ENCODE assay signal across 29 mouse cellular contexts in the genomic region with DNA sequence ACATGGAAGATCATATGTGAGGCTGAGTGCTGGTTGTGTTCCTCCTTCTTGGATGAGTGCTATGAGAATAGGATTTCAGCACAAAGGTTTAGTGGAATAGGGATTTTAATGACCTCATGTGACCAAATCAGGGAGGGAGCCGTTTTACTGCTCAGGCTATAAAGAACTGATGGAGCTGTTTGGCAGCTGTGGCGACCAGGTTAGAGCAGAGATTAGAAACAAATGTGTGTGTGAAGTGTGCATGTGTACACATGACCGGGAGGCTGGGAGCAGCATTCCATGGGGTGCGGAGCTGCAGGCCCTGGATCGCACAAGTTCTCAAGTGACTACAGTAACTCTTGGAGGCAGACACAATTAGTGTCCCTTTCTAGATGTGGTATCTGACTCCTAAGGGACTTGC. TPM values are rescaled to one million over a fixed set of nuclear protein-coding genes. Genes with fewer than 3 reads are reported as not detected.
A peak's percentile ranks its signal among the peaks of the same experiment; 100 is the strongest.
DNase-seq lines count a peak whose midpoint lies in the region; ATAC-seq lines count a peak whose summit lies in the region.
"Had no signal": no experiment of that assay in that cellular context is flagged by ENCODE, and none has a peak within 500 bp of the region (broad histone marks: within the 10 kb centered on the region; RNA-seq: fewer than 3 reads in every experiment).

No protein-coding gene starts in this region.

- H3K27me3 ChIP-seq in kidney, embryonic 15.5 days: peaks cover 58% of the 10 kb centered on the region
- H3K27me3 ChIP-seq in limb, embryonic 13.5 days: peaks cover 31% of the 10 kb centered on the region
- peaks cover 31% of the 10 kb centered on the region for H3K27me3 ChIP-seq in forebrain, embryonic 14.5 days (replicated peaks; ENCODE audit: control insufficient read depth, insufficient read depth, low read length)

- 31% methylated on average over 5 of the region's 5 CpGs for WGBS in kidney, embryonic 15.5 days
- 4% methylated on average over 5 of the region's 5 CpGs for WGBS in limb, embryonic 13.5 days
- 74% methylated on average over 5 of the region's 5 CpGs for WGBS in forebrain, embryonic 14.5 days

- no peak overlapping the region for H3K4me2 ChIP-seq in kidney, embryonic 15.5 days
- H3K4me2 ChIP-seq in limb, embryonic 13.5 days (replicated peaks): no peak overlapping the region; the same call in 1 of the 2 replicates
- H3K4me2 ChIP-seq in forebrain, embryonic 14.5 days (ENCODE audit: low read length): no peak overlapping the region
- H3K4me2 ChIP-seq: forebrain, embryonic 15.5 days; liver, embryonic 11.5 days had no signal

- no peaks in the 10 kb centered on the region for H3K9me3 ChIP-seq in kidney, embryonic 15.5 days (replicated peaks)
- no peaks in the 10 kb centered on the region for H3K9me3 ChIP-seq in limb, embryonic 13.5 days
- no peaks in the 10 kb centered on the region for H3K9me3 ChIP-seq in forebrain, embryonic 14.5 days (replicated peaks; ENCODE audit: control insufficient read depth, low read length)
- H3K9me3 ChIP-seq: forebrain, embryonic 15.5 days; heart, embryonic 13.5 days; hindbrain, embryonic 12.5 days; midbrain, embryonic 10.5 days; neural tube, embryonic 13.5 days had no signal

- no peak overlapping the region for H3K4me3 ChIP-seq in kidney, embryonic 15.5 days (replicated peaks)
- H3K4me3 ChIP-seq in limb, embryonic 13.5 days: no peak overlapping the region
- H3K4me3 ChIP-seq in forebrain, embryonic 14.5 days (ENCODE audit: low read depth, low read length): no peak overlapping the region
- H3K4me3 ChIP-seq: forebrain, embryonic 15.5 days; myocyte; neural tube, embryonic 13.5 days had no signal

- no peak overlapping the region for H3K27ac ChIP-seq in kidney, embryonic 15.5 days
- no peak overlapping the region for H3K27ac ChIP-seq in limb, embryonic 13.5 days
- H3K27ac ChIP-seq in forebrain, embryonic 14.5 days (ENCODE audit: low read depth, low read length): no peak overlapping the region
- H3K27ac ChIP-seq: forebrain, embryonic 15.5 days; heart, embryonic 13.5 days; hindbrain, embryonic 12.5 days; midbrain, embryonic 10.5 days; neural tube, embryonic 13.5 days had no signal

- peaks cover 11% of the 10 kb centered on the region for H3K4me1 ChIP-seq in kidney, embryonic 15.5 days
- peaks cover 26% of the 10 kb centered on the region for H3K4me1 ChIP-seq in limb, embryonic 13.5 days
- H3K4me1 ChIP-seq in forebrain, embryonic 14.5 days (ENCODE audit: control insufficient read depth, insufficient read depth, low read length): no peaks in the 10 kb centered on the region

- no peak for ATAC-seq in kidney, embryonic 15.5 days (replicated peaks; ENCODE audit: low FRiP score)
- peak; percentile 88 for ATAC-seq in limb, embryonic 13.5 days (ENCODE audit: low FRiP score, low read depth)
- no peak for ATAC-seq in forebrain, embryonic 14.5 days
- ATAC-seq: forebrain, embryonic 15.5 days; liver, postnatal 0 days; lung, postnatal 0 days; midbrain, embryonic 16.5 days had no signal

- no peak overlapping the region for H3K9ac ChIP-seq in kidney, embryonic 15.5 days
- H3K9ac ChIP-seq in limb, embryonic 13.5 days: no peak overlapping the region
- H3K9ac ChIP-seq in forebrain, embryonic 14.5 days (ENCODE audit: low read length): no peak overlapping the region
- H3K9ac ChIP-seq: forebrain, embryonic 15.5 days; heart, embryonic 13.5 days; hindbrain, embryonic 12.5 days; liver, postnatal 0 days; neural tube, embryonic 13.5 days had no signal

- H3K36me3 ChIP-seq in kidney, embryonic 15.5 days: no peaks in the 10 kb centered on the region
- no peaks in the 10 kb centered on the region for H3K36me3 ChIP-seq in limb, embryonic 13.5 days
- H3K36me3 ChIP-seq in forebrain, embryonic 14.5 days (ENCODE audit: control insufficient read depth, insufficient read depth, low read length): no peaks in the 10 kb centered on the region
- H3K36me3 ChIP-seq: forebrain, embryonic 15.5 days; heart, embryonic 13.5 days; hindbrain, embryonic 12.5 days; midbrain, embryonic 10.5 days; neural tube, embryonic 13.5 days had no signal

- peak; percentile 73 for DNase-seq in heart, adult 11 months
- no peak for DNase-seq in heart, postnatal 4 days
- DNase-seq in kidney, postnatal 25 days: peak; percentile 23 to 52
- no peak for DNase-seq in thymus, postnatal 25 days
- DNase-seq in forebrain, embryonic 14.5 days (ENCODE audit: low spot score): no peak
- DNase-seq: adrenal gland, postnatal 10 days; cerebellum, adult 8-10 months; cerebellum, postnatal 36 days; embryo, embryonic 11 days; gastrocnemius, postnatal 10 days; heart, postnatal 14 days; kidney, adult 8-10 months; thymus, postnatal 36 days had no signal

RNA-seq across cellular contexts. Expression of a gene that starts 16.1 kb away (rescaled TPM):
- under 1 TPM; 0.14 to 0.23 TPM for total RNA-seq in heart, postnatal 4 days (2021)
- polyA plus RNA-seq in kidney, embryonic 15.5 days (2015; fragmentation: Nextera tagmentation; extraction: Ambion mirVana): 5.3 and 6.7 TPM in 2 replicates
- 4.2 and 4.5 TPM in 2 replicates for polyA plus RNA-seq in limb, embryonic 13.5 days (2015; fragmentation: Nextera tagmentation; extraction: Ambion mirVana)
- polyA plus RNA-seq in forebrain, embryonic 14.5 days (2014; fragmentation: Nextera tagmentation; extraction: Ambion mirVana): 1.6 and 2.0 TPM in 2 replicates
- polyA plus RNA-seq: myocyte had no signal

RNA-seq across cellular contexts. Expression of a gene that starts 23.0 kb away (rescaled TPM):
- total RNA-seq in heart, postnatal 4 days (2021): not detected
- polyA plus RNA-seq in kidney, embryonic 15.5 days (2015; fragmentation: Nextera tagmentation; extraction: Ambion mirVana): 0.44 TPM in 1 of 2 replicates, not detected in the other
- polyA plus RNA-seq in limb, embryonic 13.5 days (2015; fragmentation: Nextera tagmentation; extraction: Ambion mirVana): 0.32 and 0.37 TPM in 2 replicates
- polyA plus RNA-seq in forebrain, embryonic 14.5 days (2014; fragmentation: Nextera tagmentation; extraction: Ambion mirVana): not detected in 2 replicates
- total RNA-seq: adrenal gland, postnatal 10 days; gastrocnemius, postnatal 10 days; granulocyte monocyte progenitor cell, adult 5-6 weeks; heart, postnatal 14 days; layer of hippocampus, postnatal 14 days had no signal
- polyA plus RNA-seq: embryonic facial prominence, embryonic 14.5 days; forebrain, embryonic 15.5 days; heart, embryonic 13.5 days; liver, postnatal 0 days; lung, postnatal 0 days; spleen, adult 2 months had no signal

RNA-seq across cellular contexts. Expression of a gene that starts 31.7 kb away (rescaled TPM):
- total RNA-seq in heart, postnatal 4 days (2021): not detected
- polyA plus RNA-seq in kidney, embryonic 15.5 days (2015; fragmentation: Nextera tagmentation; extraction: Ambion mirVana): not detected in 2 replicates
- polyA plus RNA-seq in limb, embryonic 13.5 days (2015; fragmentation: Nextera tagmentation; extraction: Ambion mirVana): 0.09 TPM in 2 replicates
- polyA plus RNA-seq in forebrain, embryonic 14.5 days (2014; fragmentation: Nextera tagmentation; extraction: Ambion mirVana): not detected in 2 replicates
- total RNA-seq: granulocyte monocyte progenitor cell, adult 5-6 weeks had no signal
- polyA plus RNA-seq: forebrain, embryonic 15.5 days; heart, embryonic 13.5 days; hindbrain, embryonic 12.5 days; midbrain, embryonic 10.5 days; midbrain, embryonic 16.5 days; myocyte; neural tube, embryonic 13.5 days had no signal

RNA-seq across cellular contexts. Expression of a gene that starts 35.8 kb away (rescaled TPM):
- 10 to 100 TPM; 41.0 to 42.0 TPM for total RNA-seq in heart, postnatal 4 days (2021)
- polyA plus RNA-seq in kidney, embryonic 15.5 days (2015; fragmentation: Nextera tagmentation; extraction: Ambion mirVana): 95.1 and 95.5 TPM in 2 replicates
- polyA plus RNA-seq in limb, embryonic 13.5 days (2015; fragmentation: Nextera tagmentation; extraction: Ambion mirVana): 81.6 and 84.6 TPM in 2 replicates
- 55.2 and 61.5 TPM in 2 replicates for polyA plus RNA-seq in forebrain, embryonic 14.5 days (2014; fragmentation: Nextera tagmentation; extraction: Ambion mirVana)

Comparison
In these comparisons a context has a peak if more than half of its experiments do, and no peak if none do; other contexts are left out.
1. DNase-seq: peak in heart, adult 11 months (single experiment) and kidney, postnatal 25 days (2 of 2); none in heart, postnatal 4 days (single experiment), thymus, postnatal 25 days (single experiment) and forebrain, embryonic 14.5 days (single experiment).